Mouse (Mus musculus) megakaryocyte-erythroid progenitor cell, adult 5-6 weeks (primary cell): ENCODE results near the gene Fam32a. TPM values are rescaled to one million over a fixed set of nuclear protein-coding genes. Genes with fewer than 3 reads are reported as not detected.

Source experiments
- ATAC-seq: replicated peaks from 2 replicates; pipeline ENCODE4 v1.8.0; 2016; ENCODE audit warnings: mild to moderate bottlenecking, inconsistent platforms; ENCODE audit not compliant: severe bottlenecking, poor library complexity, low FRiP score, low TSS enrichment
- total RNA-seq, 2 experiments: library from RNA; stranded (forward) in 1 of 2; stranded (reverse) in 1 of 2; fragments of 200-1000, 215-1000 nt in 1 of 2; fragments of >200 nt in 1 of 2; fragmentation: Nextera tagmentation in 1 of 2; gene quantifications; 2 replicates each; pipeline ENCODE4 v1.2.3; 2014 to 2017

Fam32a gene
- total RNA-seq (2014; fragmentation: Nextera tagmentation) (42.0 and 49.1 TPM in 2 replicates), total RNA-seq (2017) (47.2 and 58.1 TPM in 2 replicates)

GRCm38 (mm10) chr8:72219541-72220363, at the start of gene Fam32a:
Gene Fam32a (plus strand): TSS chr8:72219730.
- peak; percentile 96 for ATAC-seq

DNA sequence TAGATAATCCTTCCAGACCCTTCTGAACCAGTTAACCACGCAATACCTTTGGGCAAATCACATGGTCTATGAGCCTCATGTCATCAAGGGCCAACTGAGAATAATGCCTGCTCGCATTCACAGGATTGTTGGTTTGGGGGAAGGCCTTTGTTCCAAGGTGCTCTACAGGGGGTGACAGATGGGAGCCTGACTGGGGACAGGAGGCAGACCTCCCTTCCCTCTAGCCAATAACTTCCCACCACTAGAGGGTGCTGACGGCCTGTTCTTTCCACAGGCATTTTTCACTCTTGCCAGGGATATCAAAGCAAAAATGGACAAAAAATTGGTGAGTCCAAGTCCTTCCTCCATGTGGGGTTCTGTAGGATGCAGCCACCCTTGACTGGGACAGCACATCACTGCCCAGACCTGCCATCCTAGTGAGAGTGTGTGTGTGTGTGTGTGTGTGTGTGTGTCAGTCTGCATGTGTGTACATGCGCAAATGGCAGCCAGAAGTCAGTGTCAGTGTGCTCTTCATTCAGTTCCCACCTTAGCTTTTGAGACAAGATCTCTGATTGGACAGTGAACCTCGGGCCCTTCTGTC, 42.1 kb upstream of the Fam32a start:
- ATAC-seq: peak; percentile 69

DNA sequence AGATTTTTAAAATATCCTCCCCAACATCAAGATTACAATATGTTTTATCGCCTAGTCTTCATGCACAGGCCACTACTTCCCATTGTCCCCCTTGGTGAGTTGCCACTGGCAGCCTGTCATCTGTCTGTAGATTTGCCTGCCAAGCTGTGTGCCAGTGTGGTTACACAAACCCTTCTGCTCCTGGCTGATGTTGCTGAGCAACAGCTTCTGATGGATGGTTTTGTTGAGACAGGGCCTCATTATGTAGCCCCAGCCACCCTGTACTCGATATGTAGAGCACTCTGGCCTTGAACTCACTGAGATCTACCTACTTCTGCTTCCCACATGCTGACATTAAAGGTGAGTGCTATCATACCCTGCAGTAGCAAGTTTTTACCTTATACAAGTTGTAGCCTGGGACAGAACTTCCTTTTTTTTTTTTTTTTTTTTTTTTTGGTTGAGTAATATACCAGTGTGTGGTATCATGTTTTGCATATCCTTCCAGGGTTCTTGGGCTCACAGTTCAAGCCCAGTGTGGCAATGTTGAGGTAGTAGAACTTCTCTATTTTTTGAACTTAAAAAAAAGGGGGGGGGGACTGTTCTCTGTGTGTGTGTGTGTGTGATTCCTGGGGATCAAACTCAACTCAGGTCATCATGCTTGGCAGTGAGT, 35.9 kb upstream of the Fam32a start:
- ATAC-seq: 0 out of 2 replicates have a peak, but pooled peaks have one; percentile 50

GRCm38 (mm10) chr8:72187793-72188331, 31.7 kb upstream of the Fam32a start:
- ATAC-seq: no peak

GRCm38 (mm10) chr8:72189417-72190214, 29.9 kb upstream of the Fam32a start, which contains the start of gene Hsh2d:
Gene Hsh2d (plus strand): TSS chr8:72189638.
- peak; percentile 98 for ATAC-seq

GRCm38 (mm10) chr8:72190215-72190539, 29.4 kb upstream of the Fam32a start:
- ATAC-seq: peak; percentile 41

DNA sequence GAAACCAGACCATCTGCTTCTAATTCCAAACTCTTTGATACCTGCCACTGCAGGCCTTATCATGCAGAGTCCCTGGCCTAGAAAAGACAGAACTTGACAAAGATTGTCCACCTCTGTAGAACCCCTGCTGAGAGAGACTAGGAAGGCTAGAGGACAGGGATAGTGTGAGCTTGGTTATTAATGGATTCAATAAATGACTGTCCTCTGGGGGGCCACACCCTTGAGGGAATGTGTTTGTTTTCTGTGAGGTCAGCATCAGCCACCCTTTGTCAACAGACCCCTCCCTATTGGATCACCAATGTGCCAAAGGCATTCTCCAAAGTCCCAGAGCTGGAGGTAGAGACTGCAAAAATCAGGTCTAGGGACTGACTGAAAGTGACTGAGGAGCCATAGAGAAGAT, 27.5 kb upstream of the Fam32a start:
- no peak for ATAC-seq

GRCm38 (mm10) chr8:72197997-72198396, 21.5 kb upstream of the Fam32a start:
- no peak; the same call in 1 of the 2 replicates for ATAC-seq

DNA sequence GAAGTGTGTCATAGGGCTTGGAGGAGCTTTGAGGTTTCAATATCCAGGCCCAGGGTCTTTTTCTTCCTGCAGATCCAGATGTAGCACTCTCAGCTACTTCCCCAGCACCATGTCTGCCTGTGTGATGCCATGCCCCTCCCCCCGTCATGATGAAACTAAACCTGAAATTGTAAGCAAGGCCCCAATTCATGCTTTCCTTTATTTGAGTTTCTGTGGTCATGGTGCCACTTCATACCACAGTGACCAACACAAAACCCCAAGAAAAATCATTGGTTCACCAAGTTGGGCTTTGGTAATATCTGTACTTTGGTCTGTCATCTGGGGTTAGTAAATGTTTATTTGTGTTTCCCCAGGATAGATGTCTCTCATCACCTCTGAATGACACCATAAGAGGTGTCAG, 10.9 kb upstream of the Fam32a start:
- ATAC-seq: no peak

DNA sequence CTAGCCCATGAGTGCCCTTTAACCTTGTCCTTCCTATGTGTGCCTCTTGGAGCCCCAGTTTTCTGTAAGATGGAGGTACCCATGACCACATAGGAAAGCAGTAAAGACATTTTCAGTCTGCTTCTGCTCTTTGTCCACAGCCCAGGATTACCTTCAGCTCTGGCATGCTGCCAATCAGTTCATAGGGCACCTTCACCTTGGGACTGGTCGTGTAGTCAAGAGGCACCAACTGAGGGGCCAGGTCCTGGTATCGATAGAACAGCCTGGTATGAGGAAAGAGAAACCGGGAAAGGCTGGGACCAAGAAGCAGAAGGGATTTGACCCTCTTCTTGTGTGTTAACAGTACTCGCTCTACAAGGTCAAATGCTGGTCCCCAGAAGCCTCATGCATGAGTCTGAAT, 9.3 kb upstream of the Fam32a start:
- no peak for ATAC-seq

DNA sequence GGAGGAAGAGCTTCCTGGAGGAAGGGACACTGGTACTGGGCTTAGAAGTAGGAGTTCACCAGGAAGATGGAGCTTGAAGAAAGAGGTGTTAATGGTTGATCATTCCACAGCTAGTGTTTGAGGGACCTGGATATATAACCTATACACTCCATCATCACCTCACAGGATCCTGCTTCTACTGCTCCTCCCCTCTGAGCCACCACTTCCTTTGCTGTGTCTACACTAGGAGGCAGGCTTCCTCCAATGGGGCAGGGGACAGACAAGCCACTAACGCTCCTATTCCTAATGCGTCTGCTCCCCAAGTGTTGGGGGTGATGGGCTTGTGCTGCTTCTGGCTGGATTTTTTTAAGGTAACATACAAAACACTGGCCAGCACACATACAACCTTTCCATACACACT, 8.8 kb upstream of the Fam32a start:
- no peak for ATAC-seq

- ATAC-seq: no peak
Measured at GRCm38 (mm10) chr8:72211846-72212245, 7.7 kb upstream of the Fam32a start.

- ATAC-seq: no peak
Measured at GRCm38 (mm10) chr8:72212751-72213150, 6.8 kb upstream of the Fam32a start, which contains the start of gene Cib3. Gene Cib3 (minus strand): TSS chr8:72212837.

GRCm38 (mm10) chr8:72213536-72213935, 6.0 kb upstream of the Fam32a start, which contains the start of gene Gm11034:
Gene Gm11034 (minus strand): TSS chr8:72213636.
- ATAC-seq: no peak

DNA sequence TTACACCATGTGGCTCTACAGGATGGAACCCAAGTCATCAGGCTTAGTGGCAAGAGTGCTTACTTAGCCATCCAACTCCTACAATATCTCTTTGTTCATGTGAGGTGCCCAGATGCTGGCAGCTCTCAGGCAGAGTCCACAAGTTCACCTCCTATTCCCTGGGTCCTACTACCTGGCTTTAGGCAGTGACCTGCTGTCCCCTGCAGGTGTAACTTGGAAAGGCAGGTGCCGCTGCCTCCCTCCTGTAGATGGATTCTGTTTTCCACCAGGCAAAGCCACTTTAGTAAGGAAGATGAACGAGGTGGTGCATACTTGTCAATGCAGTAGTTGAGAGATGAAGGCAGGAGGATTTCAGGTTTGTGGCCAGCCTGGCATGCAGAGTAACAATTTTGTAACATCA, 4.5 kb upstream of the Fam32a start:
- ATAC-seq: no peak

- ATAC-seq: no peak
Measured at GRCm38 (mm10) chr8:72215871-72216270, 3.7 kb upstream of the Fam32a start.

- no peak for ATAC-seq
Measured at GRCm38 (mm10) chr8:72218781-72219540, 569 bp upstream of the Fam32a start.

GRCm38 (mm10) chr8:72220758-72221157, 1.2 kb downstream of the Fam32a start:
- ATAC-seq: no peak

- ATAC-seq: no peak
Measured at GRCm38 (mm10) chr8:72222656-72223055, 3.1 kb downstream of the Fam32a start.
